Mouse (Mus musculus): ENCODE data around the gene Olfr1232. TPM values are rescaled to one million over a fixed set of nuclear protein-coding genes. Genes with fewer than 3 reads are reported as not detected.

Gene Olfr1232
- not detected in 2 replicates for polyA plus RNA-seq (2012; rRNA removed)

DNA sequence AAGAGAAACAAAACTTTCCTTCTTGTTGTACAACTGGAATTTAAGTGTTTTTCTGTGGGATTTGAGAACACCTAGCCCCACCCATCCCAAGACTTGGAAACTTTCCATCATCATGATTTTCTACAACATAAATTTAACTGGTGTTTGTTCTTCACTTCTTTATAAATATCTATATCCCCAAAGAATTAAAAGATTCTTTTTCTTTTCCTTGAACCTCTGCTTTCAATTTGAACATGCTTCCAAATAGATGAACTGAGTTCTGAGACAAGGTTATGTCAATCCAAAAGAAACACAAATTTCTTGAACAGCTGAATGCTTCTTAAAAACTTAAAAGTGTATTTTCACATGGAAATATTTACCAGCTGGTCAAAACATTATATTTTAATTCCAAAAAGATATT is at the start of gene Olfr1232:
Gene Olfr1232 (minus strand): TSS at position 101 of the 400 bp plus-strand sequence.

DNA sequence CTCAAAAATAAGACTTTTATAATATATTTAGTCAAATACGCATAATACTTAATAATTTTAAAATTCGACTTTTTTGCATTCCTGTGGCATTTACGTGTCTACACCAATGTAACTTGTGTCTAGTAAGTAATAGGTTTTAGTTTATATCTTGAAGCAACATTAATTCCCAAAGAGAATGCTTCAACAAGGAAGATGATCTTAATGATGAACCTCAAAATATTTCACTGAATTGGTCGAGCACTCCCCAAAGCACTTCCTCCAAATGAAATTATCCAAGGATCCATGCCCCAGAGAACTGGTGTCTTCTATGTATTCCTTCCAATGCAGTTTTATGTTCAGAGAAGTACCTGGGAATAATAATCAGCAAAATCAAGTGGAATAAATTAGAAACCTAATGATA is 35.3 kb upstream of the Olfr1232 start, which contains the start of gene Olfr1234:
Gene Olfr1234 (minus strand): TSS at position 101 of the 400 bp plus-strand sequence.

DNA sequence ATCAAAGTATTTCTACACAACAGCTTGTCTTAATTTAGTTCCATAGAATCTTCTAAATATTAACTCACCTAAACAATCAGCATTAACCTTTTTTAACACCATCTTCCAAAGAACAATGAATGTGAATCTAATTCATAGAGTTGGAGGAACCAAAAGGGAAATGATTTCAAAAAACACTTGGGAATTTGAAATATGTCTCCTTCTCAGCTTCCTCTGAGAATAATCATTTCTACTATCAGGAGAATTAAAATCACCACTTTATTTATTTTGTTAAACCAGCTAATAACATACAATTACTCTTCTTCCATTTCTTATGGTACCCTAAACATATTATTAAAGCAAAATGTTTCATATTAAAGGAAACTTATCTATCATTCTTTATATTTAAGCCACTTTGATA is 12.8 kb upstream of the Olfr1232 start, which contains the start of gene Olfr1233:
Gene Olfr1233 (minus strand): TSS at position 101 of the 400 bp plus-strand sequence.

DNA sequence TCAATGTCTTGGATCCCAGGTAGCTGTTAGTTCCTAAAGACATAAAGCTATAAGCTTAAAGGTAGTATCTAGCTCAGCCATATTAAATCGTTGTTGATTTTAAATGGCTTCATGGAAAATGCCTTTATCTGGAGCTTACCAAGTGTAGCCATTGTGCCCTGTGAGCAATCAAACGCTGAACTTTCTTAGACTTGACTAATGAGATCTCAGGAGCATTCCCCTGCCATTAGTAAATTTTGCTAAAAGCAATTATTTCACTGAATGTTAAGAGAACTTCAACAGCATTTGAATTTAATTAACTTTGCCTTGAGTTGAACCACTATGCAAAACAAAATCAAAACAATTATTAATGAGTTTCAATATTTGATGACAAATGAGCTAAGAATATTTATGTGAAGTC is 22.5 kb downstream of the Olfr1232 start, which contains the start of gene Olfr1231:
Gene Olfr1231 (minus strand): TSS at position 101 of the 400 bp plus-strand sequence.

DNA sequence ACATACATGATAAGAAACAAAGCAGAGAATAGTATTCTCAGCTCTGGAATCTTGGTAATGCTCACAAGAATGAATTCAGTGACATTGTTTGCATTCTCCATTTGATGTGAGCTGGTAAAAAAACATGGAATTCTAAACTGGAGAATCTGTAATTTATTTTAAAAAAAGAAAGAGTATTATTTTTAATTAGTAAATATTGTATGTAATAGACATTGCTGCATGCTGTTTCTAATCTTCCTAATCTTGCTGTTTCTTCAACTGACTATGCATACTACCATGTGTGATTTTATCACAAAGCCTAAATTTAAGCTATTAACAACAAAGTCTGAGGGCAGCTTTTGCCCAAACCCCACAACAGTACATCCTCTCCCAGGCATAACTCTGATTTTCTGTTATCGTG is 32.3 kb downstream of the Olfr1232 start, which contains the start of gene Olfr1230:
Gene Olfr1230 (minus strand): TSS at position 101 of the 400 bp plus-strand sequence.

DNA sequence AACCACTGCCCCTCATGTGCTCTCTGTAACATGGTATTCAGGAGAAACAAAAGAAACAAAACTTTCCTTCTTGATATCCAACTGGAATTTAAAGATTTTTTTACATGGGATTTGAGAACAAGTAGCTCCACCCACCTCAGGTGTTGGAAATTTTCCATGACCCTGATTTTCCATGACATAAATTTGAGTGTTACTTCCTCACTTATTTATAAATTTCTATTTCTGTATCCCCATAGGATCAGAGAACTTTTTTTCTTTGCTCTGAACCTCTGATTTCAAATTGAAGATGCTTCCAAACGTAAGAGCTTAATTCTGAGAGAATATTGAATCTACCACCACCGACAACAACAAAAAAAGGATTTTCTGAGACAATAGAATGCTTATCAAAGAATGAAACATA is 41.6 kb downstream of the Olfr1232 start, which contains the start of gene Olfr1229:
Gene Olfr1229 (minus strand): TSS at position 101 of the 400 bp plus-strand sequence.

Other genes with a start within 250 kb of the Olfr1232 start
- not detected in 2 replicates for gene Olfr1219, start 246.2 kb downstream of the Olfr1232 start, polyA plus RNA-seq (2012; rRNA removed)
- not detected in 2 replicates for gene Olfr1220, start 222.8 kb downstream of the Olfr1232 start, polyA plus RNA-seq (2012; rRNA removed)
- gene Olfr1221, start 212.4 kb downstream of the Olfr1232 start, polyA plus RNA-seq (2012; rRNA removed) = not detected in 2 replicates
- gene Olfr1222, start 196.6 kb downstream of the Olfr1232 start, polyA plus RNA-seq (2012; rRNA removed) = not detected in 2 replicates
- not detected in 2 replicates for gene Olfr1223, start 178.1 kb downstream of the Olfr1232 start, polyA plus RNA-seq (2012; rRNA removed)
- not detected in 2 replicates for gene Olfr1224-ps1, start 165.6 kb downstream of the Olfr1232 start, polyA plus RNA-seq (2012; rRNA removed)
- gene Olfr1225, start 155.0 kb downstream of the Olfr1232 start, polyA plus RNA-seq (2012; rRNA removed) = not detected in 2 replicates
- not detected in 2 replicates for gene Olfr1226, start 129.6 kb downstream of the Olfr1232 start, polyA plus RNA-seq (2012; rRNA removed)
- gene Olfr1228, start 75.6 kb downstream of the Olfr1232 start, polyA plus RNA-seq (2012; rRNA removed) = not detected in 2 replicates
- not detected in 2 replicates for gene Olfr1229, start 41.7 kb downstream of the Olfr1232 start, polyA plus RNA-seq (2012; rRNA removed)
- not detected in 2 replicates for gene Olfr1230, start 32.4 kb downstream of the Olfr1232 start, polyA plus RNA-seq (2012; rRNA removed)
- gene Olfr1231, start 22.6 kb downstream of the Olfr1232 start, polyA plus RNA-seq (2012; rRNA removed) = not detected in 2 replicates
- not detected in 2 replicates for gene Olfr1233, start 12.7 kb upstream of the Olfr1232 start, polyA plus RNA-seq (2012; rRNA removed)
- gene Olfr1234, start 35.2 kb upstream of the Olfr1232 start, polyA plus RNA-seq (2012; rRNA removed) = not detected in 2 replicates
- not detected in 2 replicates for gene Olfr1238, start 80.0 kb upstream of the Olfr1232 start, polyA plus RNA-seq (2012; rRNA removed)
- gene Olfr1239, start 90.7 kb upstream of the Olfr1232 start, polyA plus RNA-seq (2012; rRNA removed) = not detected in 2 replicates
- not detected in 2 replicates for gene Olfr1240, start 113.3 kb upstream of the Olfr1232 start, polyA plus RNA-seq (2012; rRNA removed)
- not detected in 2 replicates for gene Olfr1241, start 157.5 kb upstream of the Olfr1232 start, polyA plus RNA-seq (2012; rRNA removed)
- gene Olfr1242, start 168.7 kb upstream of the Olfr1232 start, polyA plus RNA-seq (2012; rRNA removed) = not detected in 2 replicates
- not detected in 2 replicates for gene Olfr1243, start 201.8 kb upstream of the Olfr1232 start, polyA plus RNA-seq (2012; rRNA removed)
- gene Olfr1245, start 248.8 kb upstream of the Olfr1232 start, polyA plus RNA-seq (2012; rRNA removed) = not detected in 2 replicates